Mouse (Mus musculus) intestine, embryonic 15.5 days (tissue): ENCODE measurements around the gene Kansl2. TPM values are rescaled to one million over a fixed set of nuclear protein-coding genes. Genes with fewer than 3 reads are reported as not detected.

ENCODE experiments used
- ATAC-seq: fragments of 200-750 bp; cut with Nextera tagmentation; 2 replicates; pipeline ENCODE4 v1.8.0; 2017; ENCODE audit warnings: moderate TSS enrichment, moderate library complexity
- H3K27ac ChIP-seq: fragments of 300-500 bp; sonication (generic); 2 replicates; pipeline ENCODE4 v1.5.1; 2015; ENCODE audit warnings: mild to moderate bottlenecking, inconsistent platforms
- H3K27me3 ChIP-seq: fragments of 300-500 bp; sonication (generic); replicated peaks from 2 replicates; pipeline ENCODE4 v1.6.1; 2015; ENCODE audit warnings: inconsistent platforms
- H3K36me3 ChIP-seq: fragments of 300-500 bp; sonication (generic); 2 replicates; pipeline ENCODE4 v1.6.1; 2015; ENCODE audit warnings: inconsistent platforms
- H3K4me1 ChIP-seq: fragments of 300-500 bp; sonication (generic); replicated peaks from 2 replicates; pipeline ENCODE4 v1.6.1; 2015; ENCODE audit warnings: inconsistent platforms
- H3K4me2 ChIP-seq: fragments of 300-500 bp; sonication (generic); replicated peaks from 2 replicates; pipeline ENCODE4 v1.6.1; 2015; ENCODE audit warnings: mild to moderate bottlenecking, inconsistent platforms
- H3K4me3 ChIP-seq: fragments of 300-500 bp; sonication (generic); replicated peaks from 2 replicates; pipeline ENCODE4 v1.5.1; 2015; ENCODE audit warnings: inconsistent platforms
- H3K9ac ChIP-seq: fragments of 300-500 bp; sonication (generic); 2 replicates; pipeline ENCODE4 v1.6.1; 2015; ENCODE audit warnings: inconsistent platforms
- H3K9me3 ChIP-seq: fragments of 300-500 bp; sonication (generic); 2 replicates; pipeline ENCODE4 v1.6.1; 2016; ENCODE audit warnings: inconsistent platforms
- WGBS: fragments of 180-500 bp; shearing (Covaris S2); methylation state at CpG from one replicate; pipeline ENCODE4 v1.1.7; 2015; 5-methylcytosine and 5-hydroxymethylcytosine counted together
- polyA plus RNA-seq: library from polyadenylated mRNA; unstranded; fragments of >200 nt; fragmentation: Nextera tagmentation; extraction: Ambion mirVana; gene quantifications from 2 replicates; pipeline ENCODE4 v1.2.1, GENCODE M21; 2015

Gene Kansl2
- polyA plus RNA-seq = 81.4 and 86.7 TPM in 2 replicates

DNA sequence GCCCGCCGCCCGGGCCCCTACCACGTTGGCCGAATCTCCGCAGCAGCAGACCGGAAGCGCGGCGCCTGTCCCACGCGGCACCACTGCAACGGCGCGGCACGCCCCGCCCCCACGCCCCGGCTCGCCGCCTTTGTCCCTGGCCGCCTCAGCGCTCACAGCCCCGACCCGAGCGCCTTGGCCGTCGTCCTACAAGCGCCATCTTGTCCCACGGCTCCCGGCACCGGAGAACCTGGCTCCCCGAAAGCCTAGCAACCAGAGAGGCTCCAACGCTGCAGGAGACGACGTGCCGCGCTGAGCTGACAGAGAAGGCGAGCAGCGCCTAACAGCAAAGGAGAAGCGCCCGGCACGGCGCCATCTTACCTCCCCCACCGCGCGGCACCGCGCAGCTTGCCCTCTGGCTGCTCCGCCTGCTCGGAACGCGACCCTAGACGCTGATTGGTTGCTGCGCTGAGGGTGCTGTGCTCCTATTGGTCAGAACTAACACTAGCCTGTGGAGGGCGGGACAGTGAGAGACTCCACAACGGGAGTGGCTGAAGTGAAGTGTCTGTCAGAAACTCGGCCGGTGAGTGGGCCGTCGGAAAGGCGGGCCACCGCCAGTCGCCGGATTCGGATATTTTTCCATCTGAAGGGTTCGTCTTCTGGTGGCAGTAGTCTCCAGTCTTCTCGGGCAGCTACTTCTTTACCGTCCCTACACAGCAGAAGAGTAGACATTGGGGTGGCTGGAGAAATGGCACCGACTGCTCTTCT, at the start of gene Kansl2:
Gene Kansl2, minus strand, starts transcription at position 384 of the 747 bp plus-strand sequence.
- Histone ChIP-seq H3K4me3 (peak within 1 kb of the TSS; percentile 69), H3K36me3 (peaks cover 12% of the 10 kb centered on the region; the same call in 1 of the 2 replicates), H3K9ac (peak within 1 kb of the TSS; percentile 84), H3K4me1 (peaks cover 3% of the 10 kb centered on the region; the same call in 1 of the 2 replicates), H3K9me3 (no peaks in the 10 kb centered on the region), H3K27ac (peak within 1 kb of the TSS; percentile 98), H3K4me2 (peak within 1 kb of the TSS; percentile 71), H3K27me3 (no peaks in the 10 kb centered on the region)
- WGBS = under 1% methylated on average over 70 of the region's 70 CpGs
- ATAC-seq = peak; percentile 100

DNA sequence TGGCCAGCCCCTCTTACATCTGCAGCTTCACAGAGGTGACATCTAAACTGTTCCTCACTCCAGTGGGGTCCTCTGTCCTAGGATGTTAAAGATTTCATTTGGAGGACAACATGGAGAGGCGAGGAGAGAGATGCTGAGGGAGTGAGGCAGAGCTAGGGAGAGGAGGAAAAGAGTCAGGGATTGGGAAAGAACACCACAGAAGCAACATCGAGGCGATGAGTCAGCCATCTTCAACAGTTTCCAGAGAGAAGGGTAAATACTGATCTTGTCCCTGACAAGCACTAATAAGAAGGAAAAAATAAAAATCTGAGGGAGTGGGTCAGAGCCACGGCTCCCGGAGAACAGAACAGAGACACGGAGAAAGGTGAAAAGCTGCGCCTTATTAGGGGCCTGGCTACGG, 48.9 kb upstream of the Kansl2 start:
- no peaks in the 10 kb centered on the region for H3K27me3 ChIP-seq
- H3K4me3 ChIP-seq = no peak overlapping the region
- H3K9me3 ChIP-seq = no peaks in the 10 kb centered on the region
- 72% methylated on average over 8 of the region's 8 CpGs for WGBS
- no peaks in the 10 kb centered on the region for H3K4me1 ChIP-seq
- no peak overlapping the region for H3K4me2 ChIP-seq
- H3K36me3 ChIP-seq = no peaks in the 10 kb centered on the region
- no peak overlapping the region for H3K27ac ChIP-seq
- no peak for ATAC-seq
- no peak overlapping the region for H3K9ac ChIP-seq

DNA sequence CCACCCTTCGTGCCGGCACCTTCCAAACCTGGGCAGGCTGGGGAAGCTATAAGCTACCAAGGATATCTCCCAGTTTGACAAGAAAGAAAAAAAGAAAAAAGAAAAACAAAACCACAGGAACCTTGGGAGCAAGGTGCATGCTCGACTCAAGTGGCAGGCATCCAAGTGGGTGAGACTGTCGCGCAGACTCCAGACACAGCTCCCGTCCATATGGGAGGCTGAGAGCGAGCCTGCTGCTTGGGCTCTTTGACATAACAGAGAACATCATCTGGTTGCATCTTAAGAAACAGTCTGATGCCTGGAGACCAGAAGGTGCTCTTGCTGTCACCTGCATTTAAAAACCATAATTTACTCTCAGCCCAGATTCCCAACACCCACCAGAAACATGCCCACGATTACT, 48.3 kb upstream of the Kansl2 start:
- Histone ChIP-seq H3K27ac (no peak overlapping the region), H3K27me3 (no peaks in the 10 kb centered on the region), H3K36me3 (no peaks in the 10 kb centered on the region), H3K9me3 (no peaks in the 10 kb centered on the region), H3K4me2 (no peak overlapping the region), H3K4me3 (no peak overlapping the region), H3K4me1 (no peaks in the 10 kb centered on the region), H3K9ac (no peak overlapping the region)
- ATAC-seq = no peak
- WGBS = 71% methylated on average over 8 of the region's 8 CpGs

DNA sequence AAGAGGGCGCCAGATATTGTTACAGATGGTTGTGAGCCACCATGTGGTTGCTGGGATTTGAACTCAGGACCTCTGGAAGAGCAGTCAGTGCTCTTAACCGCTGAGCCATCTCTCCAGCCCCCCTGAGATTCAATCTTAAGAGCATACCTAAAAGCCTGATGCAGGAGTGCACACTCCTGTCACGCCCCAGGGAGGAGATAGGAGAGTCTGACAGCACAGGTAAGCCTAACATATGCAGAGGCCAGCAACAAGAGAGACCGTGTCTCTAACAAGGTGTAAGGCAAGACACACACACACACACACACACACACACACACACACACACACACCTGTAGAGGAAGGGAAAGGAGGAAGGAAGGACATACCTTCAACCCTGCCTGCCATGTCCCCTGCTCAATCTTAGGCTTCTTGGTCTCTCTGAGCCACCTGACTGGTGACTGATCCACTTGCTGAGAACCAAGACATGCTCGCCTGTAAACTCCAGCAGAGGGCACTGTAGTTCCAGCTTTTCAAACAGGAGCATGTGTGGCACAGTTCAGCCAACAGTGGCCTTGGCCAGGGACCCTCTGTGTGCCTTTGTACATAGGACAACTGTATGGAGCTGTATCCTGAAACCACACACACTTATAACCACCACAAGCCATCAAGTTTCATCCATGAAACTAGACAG, 45.9 kb upstream of the Kansl2 start:
- no peak overlapping the region for H3K9ac ChIP-seq
- H3K4me3 ChIP-seq = no peak overlapping the region
- H3K27me3 ChIP-seq = no peaks in the 10 kb centered on the region
- 47% methylated on average over 5 of the region's 5 CpGs for WGBS
- H3K9me3 ChIP-seq = no peaks in the 10 kb centered on the region
- ATAC-seq = peak; percentile 86
- no peaks in the 10 kb centered on the region for H3K36me3 ChIP-seq
- H3K4me2 ChIP-seq = no peak overlapping the region
- H3K27ac ChIP-seq = no peak overlapping the region
- no peaks in the 10 kb centered on the region for H3K4me1 ChIP-seq

DNA sequence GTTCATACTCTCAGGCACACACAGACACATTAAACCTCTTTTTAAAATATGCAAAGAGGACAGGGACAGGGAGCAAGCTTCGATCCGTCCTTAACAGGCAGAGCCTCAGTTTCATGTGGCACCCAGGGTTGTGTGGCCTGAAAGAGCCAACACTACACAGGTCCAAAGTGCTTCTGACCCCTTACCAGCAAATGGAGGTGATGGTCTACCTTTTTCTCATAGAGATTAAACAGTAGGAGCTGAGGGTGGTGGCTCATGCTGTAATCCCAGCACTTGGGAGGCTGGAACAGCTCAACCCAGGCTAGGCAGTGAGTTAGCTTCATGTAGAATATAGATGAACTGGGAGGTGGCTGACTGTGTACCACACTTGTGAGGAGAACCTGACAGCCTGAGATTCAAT, 45.2 kb upstream of the Kansl2 start:
- WGBS = 88% methylated on average over 2 of the region's 2 CpGs
- ATAC-seq = no peak
- Histone ChIP-seq H3K36me3 (no peaks in the 10 kb centered on the region), H3K27ac (no peak overlapping the region), H3K9me3 (no peaks in the 10 kb centered on the region), H3K4me2 (no peak overlapping the region), H3K4me1 (no peaks in the 10 kb centered on the region), H3K9ac (no peak overlapping the region), H3K4me3 (no peak overlapping the region), H3K27me3 (no peaks in the 10 kb centered on the region)

DNA sequence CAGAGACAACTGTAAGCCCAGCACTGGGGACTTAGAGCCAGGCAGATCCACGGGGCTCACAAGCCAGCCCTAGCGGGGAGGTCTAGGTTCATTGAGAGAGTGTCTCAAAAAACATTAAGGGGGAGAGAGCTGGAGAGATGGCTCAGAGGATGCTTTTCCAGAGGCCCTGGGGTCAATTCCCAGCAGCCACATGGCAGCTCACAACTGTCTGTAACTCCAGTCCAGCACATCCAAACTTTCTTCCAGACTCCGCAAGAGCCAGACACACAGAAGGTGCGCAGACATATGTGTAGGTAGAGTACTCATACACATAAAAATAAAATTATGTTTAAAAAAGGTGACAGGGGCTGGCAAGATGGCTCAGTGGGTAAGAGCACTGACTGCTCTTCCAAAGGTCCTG, 39.2 kb upstream of the Kansl2 start:
- Histone ChIP-seq H3K27me3 (no peaks in the 10 kb centered on the region), H3K4me3 (no peak overlapping the region), H3K9me3 (no peaks in the 10 kb centered on the region), H3K9ac (no peak overlapping the region), H3K4me1 (0 out of 2 replicates have a peak, but pooled peaks cover 5% of the 10 kb centered on the region), H3K27ac (no peak overlapping the region), H3K4me2 (no peak overlapping the region), H3K36me3 (no peaks in the 10 kb centered on the region)
- ATAC-seq = no peak
- 75% methylated on average over 4 of the region's 4 CpGs for WGBS

DNA sequence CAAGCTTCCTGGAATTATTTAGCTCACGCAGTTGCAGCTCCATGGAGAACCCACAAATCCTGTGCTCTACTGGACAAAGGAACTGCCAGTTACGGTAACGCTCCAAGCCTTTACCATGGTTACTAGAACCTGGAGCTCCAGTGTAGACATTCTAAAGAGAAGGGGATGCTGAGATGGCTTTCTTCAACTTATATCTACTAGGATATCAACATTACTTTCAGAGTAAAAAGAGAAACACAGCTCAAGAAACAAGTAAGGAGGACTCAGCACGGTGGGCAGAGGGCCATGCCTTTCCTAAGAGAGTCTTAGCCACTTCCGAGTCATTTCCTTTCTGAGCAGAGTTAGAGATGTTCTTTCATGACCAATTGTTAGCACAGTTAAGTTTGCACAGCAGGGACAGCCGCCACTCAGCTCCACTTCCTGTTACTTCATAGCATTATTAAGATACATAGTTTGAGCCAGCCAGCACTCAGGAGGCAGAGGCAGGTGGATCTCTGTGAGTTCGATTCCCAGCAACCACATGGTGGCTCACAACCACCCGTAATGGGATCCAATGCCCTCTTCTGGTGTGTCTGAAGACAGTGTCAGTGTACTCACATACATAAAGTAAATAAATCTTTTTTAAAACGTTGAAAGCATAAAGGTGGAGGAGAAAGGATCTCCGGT, 36.9 kb upstream of the Kansl2 start, which contains the start of the genes Ccnt1 and 4930415O20Rik:
Gene Ccnt1, minus strand, starts transcription at position 51 of the 666 bp plus-strand sequence.
Gene 4930415O20Rik, plus strand, starts transcription at position 132 of the 666 bp plus-strand sequence.
- Histone ChIP-seq H3K36me3 (no peaks in the 10 kb centered on the region), H3K4me2 (no peak within 1 kb of the TSS), H3K4me3 (no peak within 1 kb of the TSS), H3K27me3 (no peaks in the 10 kb centered on the region), H3K4me1 (peaks cover 9% of the 10 kb centered on the region), H3K9me3 (no peaks in the 10 kb centered on the region), H3K27ac (no peak within 1 kb of the TSS), H3K9ac (no peak within 1 kb of the TSS)
- WGBS = 81% methylated on average over 10 of the region's 10 CpGs
- no peak for ATAC-seq

DNA sequence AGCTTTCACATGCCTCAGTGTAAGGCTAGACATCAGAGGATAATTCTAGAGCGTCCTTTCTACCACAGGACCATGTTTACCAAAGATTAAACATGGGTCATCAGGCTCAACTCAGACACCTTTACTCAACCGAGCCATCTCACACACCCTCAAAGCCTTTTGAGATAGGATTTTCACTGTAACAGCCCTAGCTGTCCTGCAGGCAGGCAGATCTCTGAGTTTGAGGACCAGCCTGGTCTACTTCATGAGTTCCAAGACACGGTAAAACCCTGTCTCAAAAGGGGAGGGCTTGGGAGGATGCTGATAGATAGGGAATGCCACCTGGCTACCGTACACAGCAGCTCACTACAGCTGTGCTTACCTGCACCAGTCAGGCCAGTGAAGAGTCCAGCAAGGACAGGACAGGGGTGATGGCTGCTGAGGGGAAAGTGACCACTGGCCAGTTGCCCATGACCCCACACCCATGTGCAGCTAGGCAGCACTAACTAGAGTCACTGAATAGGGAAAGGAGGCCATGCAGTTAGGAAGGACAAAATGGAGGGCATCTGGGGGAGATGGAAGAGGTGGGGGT, 35.8 kb upstream of the Kansl2 start:
- 70% methylated on average over 4 of the region's 4 CpGs for WGBS
- Histone ChIP-seq H3K27me3 (no peaks in the 10 kb centered on the region), H3K9me3 (no peaks in the 10 kb centered on the region), H3K4me1 (peaks cover 17% of the 10 kb centered on the region), H3K9ac (no peak overlapping the region), H3K27ac (no peak overlapping the region), H3K4me3 (no peak overlapping the region), H3K4me2 (no peak overlapping the region), H3K36me3 (no peaks in the 10 kb centered on the region)
- no peak for ATAC-seq

DNA sequence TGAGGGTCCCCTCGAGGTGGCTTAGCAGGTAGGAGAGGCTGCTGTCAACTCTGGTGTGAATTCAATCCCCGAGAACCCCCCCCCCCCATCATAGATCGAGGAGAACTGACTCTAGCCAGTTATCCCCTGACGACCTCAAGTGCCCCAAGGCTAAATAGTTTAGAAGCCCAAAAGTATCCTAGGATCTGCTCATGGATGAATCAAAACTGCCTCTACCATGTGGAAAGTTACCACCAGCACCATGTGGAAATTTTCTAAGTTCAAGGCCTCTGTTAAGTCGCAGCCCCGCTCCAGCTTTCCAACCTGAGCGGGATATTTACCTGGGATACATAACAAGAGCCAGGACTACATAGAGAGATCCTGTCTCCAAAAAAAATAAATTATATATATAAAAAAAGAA, 35.2 kb upstream of the Kansl2 start:
- peaks cover 17% of the 10 kb centered on the region for H3K4me1 ChIP-seq
- 62% methylated on average over 7 of the region's 7 CpGs for WGBS
- H3K27ac ChIP-seq = 0 out of 2 replicates have a peak overlapping the region, but pooled peaks have one; percentile 93
- no peaks in the 10 kb centered on the region for H3K27me3 ChIP-seq
- H3K4me2 ChIP-seq = peak overlapping the region; percentile 67
- no peaks in the 10 kb centered on the region for H3K9me3 ChIP-seq
- no peaks in the 10 kb centered on the region for H3K36me3 ChIP-seq
- peak overlapping the region; percentile 73; the same call in 1 of the 2 replicates for H3K4me3 ChIP-seq
- H3K9ac ChIP-seq = peak overlapping the region; percentile 76; the same call in 1 of the 2 replicates
- ATAC-seq = no peak

DNA sequence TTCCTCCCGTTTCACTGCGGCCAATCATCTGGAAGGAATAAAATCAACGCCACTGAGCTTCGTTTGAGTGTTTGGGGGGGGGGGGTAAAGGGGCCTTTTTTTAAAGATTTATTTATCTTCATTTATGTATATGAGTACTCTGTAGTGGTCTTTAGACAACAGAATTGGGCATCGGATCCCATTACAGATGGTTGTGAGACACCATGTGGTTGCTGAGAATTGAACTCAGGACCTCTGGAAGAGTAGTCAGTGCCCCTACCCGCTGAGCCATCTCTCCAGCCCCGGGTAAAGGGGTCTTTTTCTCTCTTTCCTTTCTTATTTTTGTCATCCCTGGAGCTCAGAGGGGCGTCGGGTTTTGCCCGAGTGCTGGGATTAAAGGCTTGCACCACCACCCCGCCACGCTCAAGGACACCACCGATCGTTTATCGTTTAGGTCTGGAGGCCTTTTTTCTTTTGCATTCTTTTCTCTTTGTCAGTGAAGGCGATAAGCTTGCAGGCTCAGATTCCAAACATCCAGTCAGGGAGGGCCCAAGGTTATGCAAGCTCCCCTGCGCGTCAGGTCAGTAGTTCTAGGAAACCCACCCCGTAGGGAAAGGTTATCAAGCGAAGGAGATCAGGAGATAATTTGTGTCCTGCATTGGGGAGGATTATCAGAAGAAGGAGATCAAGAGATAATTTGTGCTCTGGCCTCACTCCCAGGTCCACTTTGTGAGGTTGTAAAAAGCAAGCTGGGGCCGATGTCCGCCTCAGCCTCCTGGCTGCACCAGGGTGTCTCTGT, 34.4 kb upstream of the Kansl2 start:
- Histone ChIP-seq H3K4me1 (peaks cover 17% of the 10 kb centered on the region), H3K27me3 (no peaks in the 10 kb centered on the region), H3K9me3 (no peaks in the 10 kb centered on the region), H3K9ac (peak overlapping the region; percentile 76), H3K4me3 (peak overlapping the region; percentile 73), H3K27ac (peak overlapping the region; percentile 93), H3K36me3 (no peaks in the 10 kb centered on the region), H3K4me2 (peak overlapping the region; percentile 67)
- WGBS = 4% methylated on average over 22 of the region's 22 CpGs
- ATAC-seq = peak; percentile 27; the same call in 1 of the 2 replicates

DNA sequence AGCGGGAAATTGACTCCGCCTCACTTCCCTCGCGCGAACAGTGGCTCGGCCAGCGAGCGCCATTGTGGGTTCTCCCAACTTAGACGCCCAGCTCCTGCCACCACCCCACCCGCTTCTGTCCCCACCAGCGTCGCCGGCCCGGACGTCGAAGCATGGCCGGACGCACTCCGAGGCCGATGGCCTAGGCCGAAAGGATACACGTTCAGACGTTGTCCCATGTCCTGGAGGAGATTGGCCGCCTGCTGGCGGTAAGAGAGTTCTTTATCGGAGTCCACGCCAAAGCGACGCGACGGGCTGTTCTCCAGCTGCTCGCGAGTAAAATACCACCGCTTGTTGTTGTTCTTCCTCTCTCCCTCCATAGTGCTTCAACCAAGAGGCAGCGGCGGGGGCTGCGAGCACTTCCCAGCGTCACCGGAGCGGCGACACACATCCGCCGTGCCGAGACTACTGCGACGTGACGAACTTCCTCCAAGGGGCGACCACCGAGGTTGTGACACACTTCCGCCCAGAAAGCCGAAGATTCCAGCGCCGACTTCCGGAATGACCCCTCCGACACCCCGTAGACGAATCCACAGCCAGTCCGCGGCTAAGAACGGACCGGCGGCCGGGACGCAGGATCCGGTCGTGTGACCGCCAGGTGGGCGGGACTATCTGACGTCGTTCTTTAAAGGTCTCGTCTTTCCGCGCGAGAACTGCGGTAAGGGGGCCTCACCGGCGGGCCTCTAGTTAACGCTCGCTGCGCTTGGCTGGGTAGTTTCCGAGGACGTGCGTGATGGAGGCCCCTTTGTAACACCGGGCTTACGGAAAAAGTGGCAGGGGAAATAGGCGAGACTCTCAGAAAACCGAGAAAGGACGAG, 33.4 kb upstream of the Kansl2 start:
- Histone ChIP-seq H3K27me3 (no peaks in the 10 kb centered on the region), H3K4me3 (peak overlapping the region; percentile 90), H3K4me2 (peak overlapping the region; percentile 68), H3K36me3 (no peaks in the 10 kb centered on the region), H3K9ac (peak overlapping the region; percentile 97), H3K27ac (peak overlapping the region; percentile 96), H3K4me1 (peaks cover 17% of the 10 kb centered on the region), H3K9me3 (no peaks in the 10 kb centered on the region)
- under 1% methylated on average over 88 of the region's 88 CpGs for WGBS
- peak; percentile 96 for ATAC-seq
